Mouse (Mus musculus) ovary, adult 18-20 months (tissue): ENCODE results near the gene Dgki.

ENCODE experiments used
- DNase-seq: peaks from one replicate; pipeline ENCODE4 v3.0.0; 2022; ENCODE audit warnings: low spot score, mixed read lengths

Gene Dgki

DNA sequence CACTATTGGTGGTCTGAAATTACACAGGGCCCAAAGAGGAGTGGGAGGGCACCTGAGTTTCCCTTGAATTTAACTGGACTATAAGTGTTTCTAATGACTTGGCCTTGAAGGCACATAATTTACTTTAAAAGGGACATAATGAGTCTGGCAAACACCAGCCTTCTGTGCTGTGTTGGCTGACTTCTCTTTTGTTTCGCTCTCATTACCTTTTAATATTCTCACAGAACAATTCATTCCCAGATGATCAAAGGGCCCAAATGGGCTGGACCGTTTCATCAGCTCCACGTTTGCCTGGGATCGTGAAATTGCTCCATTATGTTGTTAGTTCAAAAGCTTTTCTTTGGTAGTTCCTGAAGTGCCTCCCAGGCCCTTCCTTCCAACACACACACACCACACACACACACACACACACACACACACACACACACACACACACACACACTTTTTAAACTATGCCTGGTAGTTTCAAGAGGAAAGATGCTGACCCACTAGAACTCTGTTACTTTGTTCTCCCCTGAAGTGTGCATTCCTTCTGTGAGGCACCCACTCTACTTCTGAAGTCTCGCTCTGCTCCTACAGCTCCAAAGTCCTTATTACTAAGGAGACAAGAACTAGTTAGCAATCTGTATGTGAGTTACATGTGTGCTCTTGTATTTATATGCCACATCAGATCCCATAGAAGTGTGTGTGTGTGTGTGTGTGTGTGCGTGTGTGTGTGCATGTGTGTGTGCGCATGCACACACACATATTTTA is 491.5 kb downstream of the Dgki start:
- no peak for DNase-seq

DNA sequence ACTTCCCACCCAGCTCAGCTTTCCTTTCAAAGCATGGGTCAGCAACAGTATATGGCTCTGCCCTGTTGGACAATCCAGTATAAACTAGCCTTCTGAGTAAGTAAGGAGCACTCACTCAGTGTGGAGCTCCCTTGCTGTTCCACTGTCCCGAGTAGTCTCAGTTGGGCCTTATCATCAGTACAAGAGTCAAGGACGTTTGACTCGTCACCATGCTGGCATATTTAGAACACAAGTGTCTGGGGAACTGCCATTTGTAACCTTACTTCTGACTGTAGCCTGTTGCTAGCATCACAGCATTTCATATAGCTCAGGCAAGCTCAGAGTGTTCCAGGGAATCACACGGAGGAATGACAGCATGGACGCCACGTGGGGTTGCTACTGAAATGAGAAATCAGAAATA is 493.1 kb downstream of the Dgki start:
- no peak for DNase-seq

DNA sequence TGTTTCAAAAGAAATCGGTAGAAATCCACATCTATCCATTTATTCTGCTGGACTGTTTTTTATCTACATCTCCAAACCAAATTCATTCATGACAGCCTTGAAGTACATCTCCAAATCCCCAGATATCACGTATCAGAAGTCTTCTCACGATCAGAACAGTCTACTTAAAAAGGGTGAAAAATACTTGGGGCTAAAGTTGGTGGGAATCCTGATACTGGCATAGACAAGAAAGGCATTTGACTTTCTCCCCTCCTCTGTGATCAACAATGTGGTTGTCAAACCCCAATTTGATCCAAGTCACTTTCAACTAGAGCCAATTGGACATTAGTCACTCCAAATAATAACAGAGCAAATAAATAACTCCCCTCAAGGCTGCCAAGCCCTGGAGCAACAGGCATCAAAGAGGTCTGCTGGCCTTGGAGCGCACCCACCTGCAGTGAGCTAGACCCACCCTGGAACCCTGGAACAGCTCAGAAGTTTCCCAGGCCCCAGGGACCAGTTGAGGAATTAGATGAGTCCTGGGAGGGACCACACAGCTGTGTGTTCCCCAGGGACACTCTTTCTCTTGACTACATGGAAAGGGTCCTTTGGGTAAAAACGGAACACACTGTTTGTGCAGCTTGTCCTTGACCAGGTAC is 499.6 kb downstream of the Dgki start:
- DNase-seq, result no peak

DNA sequence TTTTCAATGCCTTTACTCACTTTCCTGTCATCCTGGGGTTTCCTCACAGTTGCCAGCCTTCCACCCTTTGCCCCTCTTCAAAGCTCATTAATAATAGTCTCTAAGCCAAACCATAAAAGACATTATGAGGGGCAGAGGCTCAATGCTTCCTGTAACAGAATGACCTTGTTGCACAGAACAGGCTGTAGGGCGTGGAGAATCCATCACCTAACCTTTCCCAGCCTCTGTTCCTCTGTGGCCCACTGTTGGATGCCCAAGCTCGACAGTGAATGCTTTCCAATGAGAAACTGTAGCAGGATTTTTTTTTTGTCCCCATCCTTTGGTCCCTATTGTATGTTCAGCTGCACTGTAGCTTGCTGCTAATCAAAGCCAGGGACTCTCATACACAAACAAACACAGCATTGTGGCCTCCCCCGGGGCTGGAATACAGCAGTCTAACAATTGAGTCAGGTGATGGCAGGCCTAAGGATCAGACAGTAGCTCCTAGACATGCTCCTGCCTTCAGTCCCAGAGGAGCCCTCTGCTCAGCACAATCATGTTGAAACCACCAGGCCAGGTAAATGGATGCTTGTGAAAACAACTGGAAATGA is 502.8 kb downstream of the Dgki start:
- no peak for DNase-seq
